Mouse (Mus musculus) kidney, postnatal 10 days (tissue): ENCODE results near the gene Kiss1r.
A peak's percentile ranks its signal among the peaks of the same experiment; 100 is the strongest.

Source experiments
- DNase-seq: peaks from one replicate; pipeline ENCODE4 v3.0.0; 2021; ENCODE audit warnings: mixed read lengths

Gene Kiss1r

GRCm38 (mm10) chr10:79940749-79941148, 24.0 kb downstream of the Kiss1r start:
- DNase-seq: peak; percentile 41

- no peak for DNase-seq
These were observed 26.2 kb downstream of the Kiss1r start for GRCm38 (mm10) chr10:79942988-79943387.

GRCm38 (mm10) chr10:79943471-79943901, 26.7 kb downstream of the Kiss1r start:
- peak; percentile 58 for DNase-seq

GRCm38 (mm10) chr10:79945507-79946234, 28.9 kb downstream of the Kiss1r start:
- peak; percentile 80 for DNase-seq

GRCm38 (mm10) chr10:79946752-79947322, 30.1 kb downstream of the Kiss1r start:
- no peak for DNase-seq

- no peak for DNase-seq
These were observed 30.7 kb downstream of the Kiss1r start for GRCm38 (mm10) chr10:79947502-79947901.

GRCm38 (mm10) chr10:79949873-79950272, 33.1 kb downstream of the Kiss1r start:
- no peak for DNase-seq

GRCm38 (mm10) chr10:79950661-79951060, 33.9 kb downstream of the Kiss1r start:
- no peak for DNase-seq

GRCm38 (mm10) chr10:79953946-79954345, 37.2 kb downstream of the Kiss1r start:
- DNase-seq: peak; percentile 74

GRCm38 (mm10) chr10:79955691-79956090, 38.9 kb downstream of the Kiss1r start:
- DNase-seq: no peak

GRCm38 (mm10) chr10:79956643-79957154, 39.9 kb downstream of the Kiss1r start:
- DNase-seq: no peak

GRCm38 (mm10) chr10:79958140-79958816, 41.5 kb downstream of the Kiss1r start:
- peak; percentile 92 for DNase-seq

GRCm38 (mm10) chr10:79959412-79959811, 42.6 kb downstream of the Kiss1r start:
- DNase-seq: peak; percentile 71

GRCm38 (mm10) chr10:79959847-79960601, 43.3 kb downstream of the Kiss1r start, which contains the start of gene Wdr18:
Wdr18 (plus strand) TSS chr10:79960152.
- peak; percentile 99 for DNase-seq

- no peak for DNase-seq
These were observed 44.0 kb downstream of the Kiss1r start for GRCm38 (mm10) chr10:79960671-79961294.

- no peak for DNase-seq
These were observed 48.0 kb downstream of the Kiss1r start for GRCm38 (mm10) chr10:79964727-79965126.

- no peak for DNase-seq
These were observed 48.6 kb downstream of the Kiss1r start for GRCm38 (mm10) chr10:79965325-79965724.

GRCm38 (mm10) chr10:79966886-79967400, 50.2 kb downstream of the Kiss1r start:
- peak; percentile 83 for DNase-seq

- DNase-seq: no peak
These were observed 51.4 kb downstream of the Kiss1r start for GRCm38 (mm10) chr10:79968181-79968580.

- peak; percentile 61 for DNase-seq
These were observed 52.4 kb downstream of the Kiss1r start for GRCm38 (mm10) chr10:79969124-79969568.

GRCm38 (mm10) chr10:79970415-79971182, 53.8 kb downstream of the Kiss1r start, which contains the start of gene Grin3b:
Grin3b (plus strand) TSS chr10:79970715.
- DNase-seq: no peak
